Mouse (Mus musculus): ENCODE data around the gene Klf3.

DNA sequence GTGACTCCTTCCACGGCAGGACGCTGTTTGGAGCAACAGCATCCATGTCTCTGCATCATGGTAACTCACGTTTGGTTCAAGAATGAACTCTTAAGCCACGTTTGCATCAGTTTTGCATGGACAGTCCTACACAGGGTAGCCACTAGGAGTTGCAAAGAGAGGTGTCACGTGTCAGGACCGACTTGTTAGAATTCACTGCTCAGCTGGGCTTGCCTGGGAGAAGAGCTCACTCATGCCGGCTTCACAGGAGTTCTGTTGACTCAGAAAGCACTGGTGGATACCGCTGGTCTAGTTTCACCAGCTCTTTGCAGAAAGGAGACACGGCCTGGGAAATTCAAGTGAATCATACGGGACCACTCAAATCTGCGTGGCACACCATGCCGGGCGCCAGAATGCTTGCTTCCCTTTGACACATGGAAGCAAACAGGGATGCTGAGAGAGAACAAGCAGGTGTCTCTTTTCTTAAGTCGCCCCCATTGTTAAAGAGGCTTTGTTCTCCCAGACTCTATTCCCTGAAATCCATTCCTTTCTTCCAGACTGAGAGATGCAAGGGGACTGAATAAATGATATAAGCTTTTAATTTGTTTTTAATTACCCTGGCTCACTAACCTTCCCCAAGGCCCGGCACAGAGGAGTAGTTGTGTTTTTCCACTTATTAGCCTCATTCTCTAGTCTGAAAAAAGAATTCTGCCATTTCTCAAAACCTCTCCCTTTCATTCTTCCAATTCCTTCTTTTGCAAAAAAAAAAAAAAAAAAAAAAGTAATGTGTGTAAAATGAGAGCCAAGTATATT is 74.2 kb downstream of the Klf3 start:
- TF ChIP-seq CTCF (IDR thresholded peaks at IDR 0.05; ENCODE audit: low read depth) = no peak
- no peak for TF ChIP-seq EP300 (IDR thresholded peaks at IDR 0.05; ENCODE audit: low read depth)

Data from liver, embryonic 14.5 days (tissue).